Mouse (Mus musculus) limb, embryonic 10.5 days (tissue): ENCODE data around the gene Bcan. TPM values are rescaled to one million over a fixed set of nuclear protein-coding genes. Genes with fewer than 3 reads are reported as not detected.

ENCODE experiments used
- DNase-seq: peaks from one replicate; pipeline ENCODE4 v3.0.0-alpha.2; 2017; ENCODE audit warnings: low spot score
- H3K27ac ChIP-seq: fragments of 300-500 bp; sonication (generic); 2 replicates; pipeline ENCODE4 v1.5.1; 2016; ENCODE audit warnings: mild to moderate bottlenecking
- H3K27me3 ChIP-seq: fragments of 300-500 bp; sonication (generic); 2 replicates; pipeline ENCODE4 v1.6.1; 2016; ENCODE audit warnings: low read depth, mild to moderate bottlenecking; ENCODE audit not compliant: poor library complexity, severe bottlenecking
- H3K36me3 ChIP-seq: fragments of 300-500 bp; sonication (generic); 2 replicates; pipeline ENCODE4 v1.6.1; 2016; ENCODE audit warnings: mild to moderate bottlenecking, moderate library complexity
- H3K4me1 ChIP-seq: fragments of 300-500 bp; sonication (generic); 2 replicates; pipeline ENCODE4 v1.6.1; 2016
- H3K4me3 ChIP-seq: fragments of 300-500 bp; sonication (generic); 2 replicates; pipeline ENCODE4 v1.5.1; 2016; ENCODE audit warnings: mild to moderate bottlenecking, moderate library complexity
- H3K9me3 ChIP-seq: fragments of 300-500 bp; sonication (generic); replicated peaks from 2 replicates; pipeline ENCODE4 v1.6.1; 2016; ENCODE audit warnings: mild to moderate bottlenecking
- WGBS: fragments of 180-500 bp; shearing (Covaris S2); methylation state at CpG from one replicate; pipeline ENCODE4 v1.1.7; 2016; 5-methylcytosine and 5-hydroxymethylcytosine counted together
- polyA plus RNA-seq: library from polyadenylated mRNA; unstranded; fragments of >200 nt; fragmentation: Nextera tagmentation; extraction: Ambion mirVana; gene quantifications from 2 replicates; pipeline ENCODE4 v1.2.1, GENCODE M21; 2016

Gene Bcan
- polyA plus RNA-seq, 1 experiment from 2014 or later: not detected

- peaks cover 48% of the 10 kb centered on the region for H3K4me1 ChIP-seq
- no peak for DNase-seq
- H3K4me3 ChIP-seq: peak overlapping the region; percentile 21
- 16% methylated on average over 12 of the region's 12 CpGs for WGBS
- peak overlapping the region; percentile 53 for H3K27ac ChIP-seq
- no peaks in the 10 kb centered on the region for H3K9me3 ChIP-seq
- H3K36me3 ChIP-seq: peaks cover 20% of the 10 kb centered on the region
- H3K27me3 ChIP-seq: peaks cover 40% of the 10 kb centered on the region
Measured at GRCm38 (mm10) chr3:87974381-87974987, 25.5 kb downstream of the Bcan start.

- WGBS: 27% methylated on average over 14 of the region's 14 CpGs
- Histone ChIP-seq H3K36me3 (peaks cover 20% of the 10 kb centered on the region), H3K9me3 (no peaks in the 10 kb centered on the region), H3K27me3 (peaks cover 40% of the 10 kb centered on the region), H3K4me1 (peaks cover 48% of the 10 kb centered on the region), H3K4me3 (peak overlapping the region; percentile 21), H3K27ac (peak overlapping the region; percentile 53)
- DNase-seq: no peak
Measured at GRCm38 (mm10) chr3:87973593-87974380, 26.2 kb downstream of the Bcan start.

GRCm38 (mm10) chr3:87972776-87973175 lies 27.3 kb downstream of the Bcan start:
- H3K4me1 ChIP-seq: peaks cover 48% of the 10 kb centered on the region
- H3K27me3 ChIP-seq: peaks cover 40% of the 10 kb centered on the region
- peaks cover 17% of the 10 kb centered on the region for H3K36me3 ChIP-seq
- H3K4me3 ChIP-seq: peak overlapping the region; percentile 59
- no peaks in the 10 kb centered on the region for H3K9me3 ChIP-seq
- H3K27ac ChIP-seq: 0 out of 2 replicates have a peak overlapping the region, but pooled peaks have one; percentile 86
- DNase-seq: no peak
- WGBS: 25% methylated on average over 5 of the region's 5 CpGs

GRCm38 (mm10) chr3:87972203-87972664 lies 27.8 kb downstream of the Bcan start:
- peaks cover 40% of the 10 kb centered on the region for H3K27me3 ChIP-seq
- H3K4me3 ChIP-seq: peak overlapping the region; percentile 59
- H3K4me1 ChIP-seq: peaks cover 48% of the 10 kb centered on the region
- peaks cover 17% of the 10 kb centered on the region for H3K36me3 ChIP-seq
- no peaks in the 10 kb centered on the region for H3K9me3 ChIP-seq
- WGBS: 3% methylated on average over 8 of the region's 8 CpGs
- DNase-seq: peak; percentile 52
- peak overlapping the region; percentile 86; the same call in 1 of the 2 replicates for H3K27ac ChIP-seq

- Histone ChIP-seq H3K27ac (peak overlapping the region; percentile 86), H3K4me3 (peak overlapping the region; percentile 59), H3K27me3 (peaks cover 40% of the 10 kb centered on the region), H3K4me1 (peaks cover 48% of the 10 kb centered on the region), H3K36me3 (peaks cover 13% of the 10 kb centered on the region), H3K9me3 (no peaks in the 10 kb centered on the region)
- DNase-seq: peak; percentile 54
- WGBS: 1% methylated on average over 59 of the region's 60 CpGs
Measured at GRCm38 (mm10) chr3:87971489-87972202, 28.4 kb downstream of the Bcan start.

- Histone ChIP-seq H3K36me3 (peaks cover 8% of the 10 kb centered on the region), H3K27me3 (peaks cover 40% of the 10 kb centered on the region), H3K9me3 (no peaks in the 10 kb centered on the region), H3K4me3 (peak within 1 kb of the TSS; percentile 59), H3K27ac (peak within 1 kb of the TSS; percentile 86), H3K4me1 (peaks cover 48% of the 10 kb centered on the region)
- WGBS: under 1% methylated on average over 44 of the region's 44 CpGs
- DNase-seq: peak; percentile 85
Measured at GRCm38 (mm10) chr3:87970939-87971488, 29.0 kb downstream of the Bcan start, which contains the start of gene Nes. Gene Nes (plus strand): TSS chr3:87971078.

GRCm38 (mm10) chr3:87970184-87970938 lies 29.7 kb downstream of the Bcan start:
- Histone ChIP-seq H3K4me1 (peaks cover 48% of the 10 kb centered on the region), H3K36me3 (peaks cover 2% of the 10 kb centered on the region), H3K9me3 (no peaks in the 10 kb centered on the region), H3K27me3 (peaks cover 40% of the 10 kb centered on the region), H3K4me3 (peak overlapping the region; percentile 59), H3K27ac (peak overlapping the region; percentile 86)
- WGBS: 2% methylated on average over 21 of the region's 21 CpGs
- DNase-seq: peak; percentile 75

- Histone ChIP-seq H3K9me3 (no peaks in the 10 kb centered on the region), H3K4me3 (peak overlapping the region; percentile 52), H3K4me1 (peaks cover 39% of the 10 kb centered on the region), H3K36me3 (no peaks in the 10 kb centered on the region), H3K27me3 (no peaks in the 10 kb centered on the region), H3K27ac (peak overlapping the region; percentile 90)
- DNase-seq: peak; percentile 93
- WGBS: 2% methylated on average over 27 of the region's 27 CpGs
Measured at GRCm38 (mm10) chr3:87960586-87961191, 39.3 kb downstream of the Bcan start.

- H3K27me3 ChIP-seq: no peaks in the 10 kb centered on the region
- WGBS: 11% methylated on average over 10 of the region's 10 CpGs
- peak overlapping the region; percentile 90 for H3K27ac ChIP-seq
- no peaks in the 10 kb centered on the region for H3K9me3 ChIP-seq
- peak overlapping the region; percentile 52 for H3K4me3 ChIP-seq
- H3K36me3 ChIP-seq: peaks cover 2% of the 10 kb centered on the region
- H3K4me1 ChIP-seq: peaks cover 39% of the 10 kb centered on the region
- DNase-seq: peak; percentile 48
Measured at GRCm38 (mm10) chr3:87960191-87960585, 39.8 kb downstream of the Bcan start.

GRCm38 (mm10) chr3:87959371-87959770 lies 40.7 kb downstream of the Bcan start:
- Histone ChIP-seq H3K36me3 (peaks cover 10% of the 10 kb centered on the region), H3K4me1 (peaks cover 39% of the 10 kb centered on the region), H3K27ac (peak overlapping the region; percentile 90; the same call in 1 of the 2 replicates), H3K4me3 (no peak overlapping the region), H3K9me3 (no peaks in the 10 kb centered on the region), H3K27me3 (no peaks in the 10 kb centered on the region)
- DNase-seq: no peak
- WGBS: 59% methylated on average over 7 of the region's 7 CpGs

GRCm38 (mm10) chr3:87958967-87959366 lies 41.1 kb downstream of the Bcan start:
- Histone ChIP-seq H3K36me3 (peaks cover 14% of the 10 kb centered on the region), H3K27ac (peak overlapping the region; percentile 90), H3K9me3 (no peaks in the 10 kb centered on the region), H3K4me3 (0 out of 2 replicates have a peak overlapping the region, but pooled peaks have one; percentile 5), H3K27me3 (no peaks in the 10 kb centered on the region), H3K4me1 (peaks cover 39% of the 10 kb centered on the region)
- DNase-seq: no peak
- WGBS: 17% methylated on average over 1 of the region's 1 CpGs
